Mouse (Mus musculus) thymus, adult 2 months (tissue): ENCODE data around the gene Slc39a11.

Experiments used
- CTCF ChIP-seq: fragments of 200-500 bp; IDR thresholded peaks from 2 replicates; pipeline ENCODE4 v1.5.1; 2012; ENCODE audit warnings: mild to moderate bottlenecking, control low read depth, low read length, moderate library complexity, borderline replicate concordance; ENCODE audit not compliant: control insufficient read depth, poor library complexity, insufficient read depth; ENCODE audit errors: extremely low read depth
- POLR2A ChIP-seq: fragments of 200-500 bp; IDR thresholded peaks from 2 replicates; pipeline ENCODE4 v1.6.1; 2012; ENCODE audit warnings: mild to moderate bottlenecking, low read length, control low read depth, moderate library complexity; ENCODE audit not compliant: control insufficient read depth, poor library complexity, insufficient read depth; ENCODE audit errors: extremely low read depth

GRCm38 (mm10) chr11:113533931-113534330, 115.9 kb downstream of the Slc39a11 start:
- no peak for TF ChIP-seq POLR2A
- TF ChIP-seq CTCF: no peak
